Mouse (Mus musculus): ENCODE measurements around the gene Cs.

The Cs gene

GRCm38 (mm10) chr10:128374393-128374792, 36.9 kb downstream of the Cs start:
- DNase-seq (ENCODE audit: low spot score), result no peak

DNA sequence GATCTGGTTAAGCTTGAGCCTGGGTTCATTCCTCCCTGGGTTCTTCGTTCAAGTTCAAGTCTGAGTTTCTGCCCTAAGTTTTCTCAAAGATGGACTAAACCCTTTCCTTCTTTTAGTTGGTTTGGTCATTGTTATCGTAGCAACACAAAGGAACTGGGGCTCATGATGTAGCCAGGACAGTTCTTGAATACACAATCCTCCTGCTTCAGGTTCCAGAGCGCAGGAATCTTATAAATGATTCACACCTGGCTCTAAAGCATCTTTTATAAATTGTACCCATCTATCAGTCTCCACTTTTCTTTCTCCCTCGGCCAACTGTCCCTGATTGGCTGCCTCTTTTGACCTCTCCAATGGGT, 38.5 kb downstream of the Cs start:
- no peak for DNase-seq (ENCODE audit: low spot score)

DNA sequence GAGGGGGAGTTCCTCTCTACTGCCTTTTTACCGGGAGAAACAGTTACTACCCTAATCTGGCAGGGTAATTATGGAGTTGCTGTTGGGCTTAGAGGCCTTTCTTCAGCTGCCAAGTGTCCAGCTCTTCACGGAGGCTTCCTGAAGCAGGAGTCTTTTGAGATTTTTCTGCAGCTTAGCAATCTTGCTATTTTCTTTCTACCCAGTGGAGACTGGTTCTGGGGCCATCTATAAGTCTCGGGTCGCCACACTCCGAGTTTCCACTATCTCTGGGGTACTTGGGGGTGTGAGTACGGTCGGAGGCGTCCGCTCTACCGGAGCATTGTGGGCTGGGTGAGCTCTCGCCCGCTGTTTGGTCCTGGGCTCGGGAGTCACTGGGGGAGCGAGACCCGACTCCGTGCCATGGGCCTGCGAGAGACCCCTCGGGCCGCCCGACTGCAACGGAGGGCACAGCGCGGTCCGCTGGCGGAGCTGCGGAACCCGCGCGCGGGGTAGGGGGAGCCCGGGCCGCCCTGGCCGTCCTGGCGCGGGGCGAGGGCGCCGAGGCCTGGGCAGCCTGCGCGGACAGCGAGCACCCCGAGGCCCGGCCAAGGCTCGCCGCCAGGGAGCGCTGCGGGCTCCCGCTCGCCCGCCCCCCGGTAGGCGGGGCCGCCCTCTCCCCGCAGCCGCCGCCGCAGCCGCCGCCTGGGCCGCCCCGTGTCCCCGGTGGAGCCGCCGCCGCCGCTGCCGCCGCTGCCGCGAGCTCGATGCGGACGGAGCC, 39.1 kb downstream of the Cs start, which contains the start of gene Ankrd52:
TSS of gene Ankrd52 (plus strand) at position 661 of the 757 bp plus-strand sequence.
- DNase-seq (ENCODE audit: low spot score), result peak; percentile 95

- peak; percentile 68 for DNase-seq (ENCODE audit: low spot score)
Observed at GRCm38 (mm10) chr10:128377222-128377939, 39.8 kb downstream of the Cs start.

- DNase-seq (ENCODE audit: low spot score), result no peak
Observed at GRCm38 (mm10) chr10:128377940-128378448, 40.5 kb downstream of the Cs start.

- peak; percentile 81 for DNase-seq (ENCODE audit: low spot score)
Observed at GRCm38 (mm10) chr10:128378462-128378861, 40.9 kb downstream of the Cs start.

GRCm38 (mm10) chr10:128379260-128379659, 41.7 kb downstream of the Cs start:
- DNase-seq (ENCODE audit: low spot score), result no peak

DNA sequence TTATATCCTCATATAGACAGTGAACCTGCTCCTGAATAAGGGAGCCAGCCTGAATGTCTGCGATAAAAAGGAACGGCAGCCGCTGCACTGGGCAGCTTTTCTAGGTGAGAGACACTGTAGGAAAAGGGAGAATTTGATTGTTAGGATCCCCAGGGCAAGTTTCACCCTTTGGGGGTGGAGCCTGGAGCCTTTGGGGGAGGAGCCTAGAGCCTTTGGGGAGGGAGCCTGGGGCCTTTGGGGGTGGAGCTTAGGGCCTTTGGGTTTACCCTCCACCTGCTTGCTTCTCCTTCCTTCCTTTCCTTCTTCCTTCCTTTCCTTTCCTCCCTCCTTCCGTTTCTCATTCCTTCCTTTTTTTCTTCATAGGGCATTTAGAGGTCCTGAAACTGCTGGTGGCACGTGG, 43.0 kb downstream of the Cs start:
- DNase-seq (ENCODE audit: low spot score), result no peak

GRCm38 (mm10) chr10:128382482-128382881, 44.9 kb downstream of the Cs start:
- DNase-seq (ENCODE audit: low spot score), result no peak

DNA sequence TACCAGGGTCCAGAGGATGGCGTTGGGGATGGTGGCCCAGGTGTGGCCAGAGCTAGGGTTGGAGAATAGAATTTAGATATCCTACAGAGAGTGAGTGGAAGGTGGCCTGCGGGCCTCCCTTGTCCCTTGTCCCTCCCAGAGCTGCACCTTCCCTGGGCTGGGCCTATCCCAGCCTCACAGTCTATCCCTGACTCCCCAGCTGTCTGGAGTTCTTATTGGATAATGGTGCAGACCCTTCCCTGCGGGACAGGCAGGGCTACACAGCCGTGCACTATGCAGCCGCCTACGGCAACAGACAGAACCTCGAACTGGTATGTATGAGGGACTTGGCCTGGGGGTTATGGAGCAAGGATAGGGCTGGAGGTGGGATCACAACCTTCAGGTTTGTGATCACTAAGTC, 48.4 kb downstream of the Cs start:
- DNase-seq (ENCODE audit: low spot score), result no peak

- DNase-seq (ENCODE audit: low spot score), result no peak
Observed at GRCm38 (mm10) chr10:128388941-128389340, 51.4 kb downstream of the Cs start.

GRCm38 (mm10) chr10:128389570-128389969, 52.0 kb downstream of the Cs start:
- DNase-seq (ENCODE audit: low spot score), result peak; percentile 62

GRCm38 (mm10) chr10:128390366-128390765, 52.8 kb downstream of the Cs start:
- DNase-seq (ENCODE audit: low spot score), result no peak

DNA sequence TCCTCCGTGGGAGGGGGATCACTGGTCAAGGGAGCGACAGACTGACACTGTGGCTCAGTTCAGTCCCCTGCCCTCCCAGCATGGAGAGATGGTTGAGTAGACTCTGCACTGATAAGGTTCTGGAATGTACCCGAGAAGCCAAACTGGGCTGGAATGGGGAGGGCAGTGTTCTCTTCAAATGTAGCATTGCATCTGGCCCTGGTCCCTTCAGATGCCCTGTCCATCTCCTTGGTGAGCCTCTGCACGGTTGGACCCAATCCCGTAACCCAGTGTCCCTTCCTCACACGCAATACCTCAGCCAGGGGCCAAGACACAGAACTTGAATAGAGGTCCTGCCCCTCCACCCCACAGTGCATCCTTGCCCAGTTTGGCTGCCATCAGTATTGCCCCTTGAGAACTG, 54.3 kb downstream of the Cs start:
- DNase-seq (ENCODE audit: low spot score), result no peak

DNA sequence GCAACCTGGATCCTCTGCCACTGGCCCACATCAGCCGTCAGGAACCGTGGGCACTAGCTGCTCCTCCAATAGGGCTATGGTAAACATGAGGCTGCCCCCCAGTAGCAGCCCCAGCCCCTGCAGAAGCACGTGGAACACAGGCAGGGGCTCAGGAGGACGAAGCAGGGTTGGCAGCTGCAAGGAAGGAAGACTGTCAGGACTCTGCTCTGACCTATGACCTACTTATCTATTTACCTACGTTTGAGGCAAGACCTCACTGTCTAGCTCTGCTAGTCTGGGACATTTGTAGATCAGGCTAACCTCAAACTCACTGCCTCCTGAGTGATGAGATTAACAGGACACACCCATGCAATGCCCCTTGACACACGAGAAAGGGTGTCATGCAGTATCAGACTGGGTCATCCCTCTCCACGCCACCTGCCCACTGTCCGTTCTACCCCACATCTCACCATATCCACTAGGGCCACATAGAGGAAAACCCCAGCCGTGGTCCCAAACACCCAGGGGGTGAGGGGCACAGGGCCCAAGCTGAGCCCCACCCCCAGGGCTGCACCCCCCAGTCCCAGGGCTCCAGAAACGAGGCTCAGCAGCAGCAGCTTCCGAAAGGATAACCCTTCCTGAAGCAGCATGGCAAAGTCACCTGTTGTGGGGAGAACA, 58.6 kb downstream of the Cs start:
- DNase-seq (ENCODE audit: low spot score), result no peak

- DNase-seq (ENCODE audit: low spot score), result no peak
Observed at GRCm38 (mm10) chr10:128396716-128397264, 59.3 kb downstream of the Cs start.

- no peak for DNase-seq (ENCODE audit: low spot score)
Observed at GRCm38 (mm10) chr10:128397466-128397865, 59.9 kb downstream of the Cs start.

DNA sequence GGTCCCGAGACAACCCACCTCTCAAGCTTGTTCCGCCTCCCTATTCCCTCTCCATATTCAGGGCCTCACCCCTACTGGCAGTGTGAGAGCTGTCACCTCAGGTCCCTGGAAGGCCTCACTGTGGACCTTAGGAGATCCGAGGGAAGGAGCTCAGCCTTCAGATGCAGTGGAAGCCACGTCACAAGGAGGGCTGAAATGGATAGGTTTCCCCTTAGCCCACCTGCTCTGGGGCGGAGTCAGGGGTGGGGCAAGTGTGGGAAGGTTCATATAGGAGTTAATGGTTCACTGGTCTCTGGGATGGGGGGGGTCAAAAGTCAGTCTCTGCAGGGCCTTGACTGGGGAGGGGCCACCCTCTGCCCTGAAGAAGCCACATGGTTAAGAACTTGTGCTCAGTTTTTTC, 62.8 kb downstream of the Cs start:
- no peak for DNase-seq (ENCODE audit: low spot score)

DNA sequence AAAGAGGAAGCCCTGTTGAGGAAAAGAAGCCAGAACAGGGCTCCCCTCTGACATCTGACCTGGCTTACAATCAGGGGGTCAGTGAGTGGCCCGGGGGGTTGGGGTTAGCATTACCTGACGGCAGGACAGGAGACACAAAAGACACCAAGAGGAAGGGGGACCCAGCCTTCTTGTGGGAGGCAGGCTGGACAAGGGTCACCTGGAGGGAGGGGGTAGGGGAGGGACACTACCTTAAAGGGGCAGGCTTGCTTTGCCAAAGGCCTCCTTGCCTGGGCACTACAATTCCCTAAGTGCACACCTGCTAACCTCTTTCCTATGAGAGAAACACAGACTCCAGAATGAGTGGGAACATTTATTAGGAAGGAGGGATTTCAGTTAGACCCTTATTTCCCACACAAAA, 63.5 kb downstream of the Cs start, which contains the start of gene Slc39a5:
TSS of gene Slc39a5 (minus strand) at position 174 of the 400 bp plus-strand sequence.
- DNase-seq (ENCODE audit: low spot score), result no peak

GRCm38 (mm10) chr10:128401638-128402037, 64.1 kb downstream of the Cs start:
- DNase-seq (ENCODE audit: low spot score), result no peak

DNA sequence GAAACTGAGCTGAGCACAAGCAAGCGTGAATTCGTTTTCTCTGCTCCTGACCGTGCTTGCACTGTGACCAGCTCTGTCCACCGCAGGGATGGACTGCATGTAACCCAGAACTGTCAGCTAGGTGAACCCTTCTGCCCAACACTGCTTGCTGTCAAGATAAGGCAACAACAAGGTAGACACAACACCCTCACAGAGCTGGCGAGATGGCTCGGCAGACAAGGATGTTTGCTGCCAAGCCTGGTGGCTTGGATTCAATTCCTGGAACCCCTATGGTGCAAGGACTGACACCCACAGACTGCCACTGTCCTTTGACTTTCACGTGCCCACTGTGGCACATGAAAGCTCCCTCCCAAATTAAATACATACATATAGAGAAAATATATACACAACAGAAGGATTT, 66.4 kb downstream of the Cs start:
- DNase-seq (ENCODE audit: low spot score), result no peak

All from MN1 (cell line).